ENCODE assay signal across 10 mouse cellular contexts in the genomic region with DNA sequence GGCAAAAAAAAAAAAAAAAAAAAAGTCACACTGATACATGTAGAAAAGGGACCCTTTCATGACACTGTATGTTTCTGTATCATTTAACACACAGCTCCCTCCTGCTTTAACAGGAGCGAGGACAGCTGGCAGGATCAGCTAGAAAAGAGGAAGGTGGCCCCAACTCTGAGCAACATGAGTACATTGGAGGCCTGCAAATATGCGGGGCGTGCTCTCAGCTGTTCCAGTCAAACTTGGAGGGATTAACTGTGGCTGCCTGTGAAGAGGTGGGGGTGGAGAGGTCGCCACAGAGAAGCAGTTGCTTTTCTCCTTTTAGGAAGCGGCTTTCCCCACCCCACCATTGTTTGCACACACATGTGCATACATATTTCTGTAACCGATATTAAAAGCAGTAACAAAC.
DNase-seq lines count a peak whose midpoint lies in the region; ATAC-seq and TF ChIP-seq lines count a peak whose summit lies in the region.
"Had no signal": no experiment of that assay in that cellular context is flagged by ENCODE, and none has a peak within 500 bp of the region (broad histone marks: within the 10 kb centered on the region; RNA-seq: fewer than 3 reads in every experiment).

No protein-coding gene starts in this region.

- peaks cover 36% of the 10 kb centered on the region for H3K4me1 ChIP-seq in embryonic facial prominence, embryonic 13.5 days
- peaks cover 35% of the 10 kb centered on the region for H3K4me1 ChIP-seq in limb, embryonic 14.5 days (ENCODE audit: control insufficient read depth, insufficient read depth, low read length)
- H3K4me1 ChIP-seq in forebrain, embryonic 12.5 days, result peaks cover 15% of the 10 kb centered on the region

- H3K27me3 ChIP-seq in embryonic facial prominence, embryonic 13.5 days, result no peaks in the 10 kb centered on the region
- H3K27me3 ChIP-seq in limb, embryonic 14.5 days (ENCODE audit: control insufficient read depth, insufficient read depth, low read length), result no peaks in the 10 kb centered on the region
- H3K27me3 ChIP-seq in forebrain, embryonic 12.5 days, result no peaks in the 10 kb centered on the region

- H3K4me2 ChIP-seq in embryonic facial prominence, embryonic 13.5 days, result no peak overlapping the region
- no peak overlapping the region for H3K4me2 ChIP-seq in limb, embryonic 14.5 days (replicated peaks; ENCODE audit: low read depth, low read length, severe bottlenecking)
- H3K4me2 ChIP-seq in forebrain, embryonic 12.5 days, result no peak overlapping the region

- peak; percentile 23 for DNase-seq in kidney, postnatal 10 days
- DNase-seq in kidney, adult 9 months, result no peak
- peak; percentile 45 for DNase-seq in brain, embryonic 14.5 days (ENCODE audit: low read depth)
- peak; percentile 71 for DNase-seq in limb, embryonic 14.5 days (ENCODE audit: low spot score)
- DNase-seq in lung, postnatal 10 days, result no peak

- no peaks in the 10 kb centered on the region for H3K36me3 ChIP-seq in embryonic facial prominence, embryonic 13.5 days
- no peaks in the 10 kb centered on the region for H3K36me3 ChIP-seq in limb, embryonic 14.5 days (ENCODE audit: control insufficient read depth, insufficient read depth, low read length)
- no peaks in the 10 kb centered on the region for H3K36me3 ChIP-seq in forebrain, embryonic 12.5 days (replicated peaks)

- TF ChIP-seq CTCF in brain, embryonic 14.5 days (IDR thresholded peaks at IDR 0.05; ENCODE audit: borderline replicate concordance, extremely low read depth, insufficient read depth, insufficient read length), result no peak

- 0 out of 2 replicates have a peak overlapping the region, but pooled peaks have one; percentile 8 for H3K27ac ChIP-seq in embryonic facial prominence, embryonic 13.5 days
- H3K27ac ChIP-seq in limb, embryonic 14.5 days (replicated peaks; ENCODE audit: low read depth, low read length), result 0 out of 2 replicates have a peak overlapping the region, but pooled peaks have one; percentile 26
- no peak overlapping the region for H3K27ac ChIP-seq in forebrain, embryonic 12.5 days
- H3K27ac ChIP-seq: macrophage had no signal

- no peak overlapping the region for H3K9ac ChIP-seq in embryonic facial prominence, embryonic 13.5 days
- no peak overlapping the region for H3K9ac ChIP-seq in limb, embryonic 14.5 days (ENCODE audit: low read depth, low read length, severe bottlenecking)
- H3K9ac ChIP-seq in forebrain, embryonic 12.5 days, result no peak overlapping the region

- TF ChIP-seq POLR2A in brain, embryonic 14.5 days (IDR thresholded peaks at IDR 0.05; ENCODE audit: borderline replicate concordance, extremely low read depth, insufficient read depth, insufficient read length, poor library complexity, severe bottlenecking), result no peak
- no peak for TF ChIP-seq POLR2A in limb, embryonic 14.5 days (IDR thresholded peaks at IDR 0.05; ENCODE audit: borderline replicate concordance, extremely low read depth, insufficient read depth, insufficient read length)

- WGBS in embryonic facial prominence, embryonic 13.5 days, result 27% methylated on average over 6 of the region's 6 CpGs
- WGBS in limb, embryonic 14.5 days, result 23% methylated on average over 6 of the region's 6 CpGs
- whole genome bisulfite sequencing in forebrain, embryonic 12.5 days, result 22% methylated on average over 6 of the region's 6 CpGs

- no peaks in the 10 kb centered on the region for H3K9me3 ChIP-seq in embryonic facial prominence, embryonic 13.5 days
- no peaks in the 10 kb centered on the region for H3K9me3 ChIP-seq in limb, embryonic 14.5 days (ENCODE audit: control insufficient read depth, low read length)
- H3K9me3 ChIP-seq in forebrain, embryonic 12.5 days, result no peaks in the 10 kb centered on the region

- H3K4me3 ChIP-seq in embryonic facial prominence, embryonic 13.5 days, result no peak overlapping the region
- no peak overlapping the region for H3K4me3 ChIP-seq in limb, embryonic 14.5 days (replicated peaks; ENCODE audit: low read length)
- no peak overlapping the region for H3K4me3 ChIP-seq in forebrain, embryonic 12.5 days (replicated peaks)

- peak; percentile 52; the same call in 1 of the 2 replicates for ATAC-seq in embryonic facial prominence, embryonic 13.5 days (ENCODE audit: insufficient number of reproducible peaks, insufficient read depth, low FRiP score, low TSS enrichment, low read depth)
- ATAC-seq in limb, embryonic 14.5 days (ENCODE audit: low FRiP score, low read depth), result peak; percentile 86
- no peak for ATAC-seq in forebrain, embryonic 12.5 days (ENCODE audit: low FRiP score)
- no peak for ATAC-seq in erythroid progenitor cell, adult 5-6 weeks (replicated peaks; ENCODE audit: low FRiP score, poor library complexity, severe bottlenecking)
- ATAC-seq: inflammation-experienced regulatory T-cells, adult 6 months had no signal

Comparison
In these comparisons a context has a peak if more than half of its experiments do, and no peak if none do; other contexts are left out.
1. DNase-seq: peak in kidney, postnatal 10 days (single experiment), brain, embryonic 14.5 days (single experiment) and limb, embryonic 14.5 days (single experiment); none in kidney, adult 9 months (single experiment) and lung, postnatal 10 days (single experiment).
2. ATAC-seq: peak in embryonic facial prominence, embryonic 13.5 days (single experiment) and limb, embryonic 14.5 days (single experiment); none in forebrain, embryonic 12.5 days (single experiment) and erythroid progenitor cell, adult 5-6 weeks (single experiment).